Mouse (Mus musculus) midbrain, embryonic 11.5 days (tissue): ENCODE data around the gene Tmem206. TPM values are rescaled to one million over a fixed set of nuclear protein-coding genes. Genes with fewer than 3 reads are reported as not detected.

Experiments used
- ATAC-seq: fragments of 200-750 bp; cut with Nextera tagmentation; 2 replicates; pipeline ENCODE4 v1.8.0; 2017; ENCODE audit warnings: moderate TSS enrichment, moderate library complexity; ENCODE audit not compliant: low FRiP score
- DNase-seq: peaks from one replicate; pipeline ENCODE4 v3.0.0; 2015; ENCODE audit warnings: low spot score; ENCODE audit errors: missing footprints
- H3K27ac ChIP-seq: fragments of 300-500 bp; sonication (generic); 2 replicates; pipeline ENCODE4 v1.5.1; 2014; ENCODE audit warnings: low read depth, low read length
- H3K27me3 ChIP-seq: fragments of 300-500 bp; sonication (generic); 2 replicates; pipeline ENCODE4 v1.6.1; 2014; ENCODE audit warnings: mild to moderate bottlenecking, low read length, moderate library complexity, mixed read lengths; ENCODE audit not compliant: control insufficient read depth, insufficient read depth
- H3K36me3 ChIP-seq: fragments of 300-500 bp; sonication (generic); 2 replicates; pipeline ENCODE4 v1.6.1; 2014; ENCODE audit warnings: mild to moderate bottlenecking, low read length, moderate library complexity, mixed read lengths; ENCODE audit not compliant: control insufficient read depth, insufficient read depth
- H3K4me1 ChIP-seq: fragments of 300-500 bp; sonication (generic); 2 replicates; pipeline ENCODE4 v1.6.1; 2014; ENCODE audit warnings: low read length; ENCODE audit not compliant: control insufficient read depth, insufficient read depth
- H3K4me2 ChIP-seq: fragments of 300-500 bp; sonication (generic); 2 replicates; pipeline ENCODE4 v1.6.1; 2014; ENCODE audit warnings: mild to moderate bottlenecking, moderate library complexity
- H3K4me3 ChIP-seq: fragments of 300-500 bp; sonication (generic); 2 replicates; pipeline ENCODE4 v1.5.1; 2014; ENCODE audit warnings: low read depth, low read length
- H3K9ac ChIP-seq: fragments of 300-500 bp; sonication (generic); 2 replicates; pipeline ENCODE4 v1.6.1; 2014; ENCODE audit warnings: low read length
- H3K9me3 ChIP-seq: fragments of 300-500 bp; sonication (generic); 2 replicates; pipeline ENCODE4 v1.6.1; 2016; ENCODE audit warnings: low read length; ENCODE audit not compliant: control insufficient read depth
- WGBS: fragments of 180-500 bp; shearing (Covaris S2); extraction: QIAGEN DNeasy Blood & Tissue Kit; methylation state at CpG from one replicate; pipeline ENCODE4 v1.1.7; 2014; 5-methylcytosine and 5-hydroxymethylcytosine counted together
- polyA plus RNA-seq: library from polyadenylated mRNA; unstranded; fragments of >200 nt; fragmentation: Nextera tagmentation; extraction: Ambion mirVana; gene quantifications from 2 replicates; pipeline ENCODE4 v1.2.1, GENCODE M21; 2014

The Tmem206 gene
- polyA plus RNA-seq, 1 experiment from 2014 or later = 38.5 TPM

GRCm38 (mm10) chr1:191396446-191396845 is 70.7 kb downstream of the Tmem206 start:
- DNase-seq = no peak
- H3K9ac ChIP-seq = peak overlapping the region; percentile 70
- H3K27ac ChIP-seq = peak overlapping the region; percentile 14; the same call in 1 of the 2 replicates
- peak overlapping the region; percentile 71 for H3K4me2 ChIP-seq
- H3K4me3 ChIP-seq = peak overlapping the region; percentile 68
- no peaks in the 10 kb centered on the region for H3K9me3 ChIP-seq
- H3K27me3 ChIP-seq = no peaks in the 10 kb centered on the region
- 0% methylated on average over 41 of the region's 74 CpGs for WGBS
- peak; percentile 43 for ATAC-seq
- H3K4me1 ChIP-seq = peaks cover 6% of the 10 kb centered on the region; the same call in 1 of the 2 replicates
- H3K36me3 ChIP-seq = no peaks in the 10 kb centered on the region

GRCm38 (mm10) chr1:191396897-191397849 is 71.5 kb downstream of the Tmem206 start:
- Histone ChIP-seq H3K27ac (peak overlapping the region; percentile 84), H3K9ac (peak overlapping the region; percentile 70), H3K27me3 (no peaks in the 10 kb centered on the region), H3K4me2 (peak overlapping the region; percentile 71), H3K9me3 (no peaks in the 10 kb centered on the region), H3K4me3 (peak overlapping the region; percentile 68), H3K4me1 (peaks cover 6% of the 10 kb centered on the region; the same call in 1 of the 2 replicates), H3K36me3 (no peaks in the 10 kb centered on the region)
- ATAC-seq (peak; percentile 98), DNase-seq (peak; percentile 100)
- under 1% methylated on average over 73 of the region's 82 CpGs for whole genome bisulfite sequencing

Other genes with a start within 250 kb of the Tmem206 start
- 2.9 and 3.5 TPM in 2 replicates for gene Batf3, start 228.1 kb upstream of the Tmem206 start, polyA plus RNA-seq
- not detected in 2 replicates for gene Fam71a, start 161.1 kb upstream of the Tmem206 start, polyA plus RNA-seq
- 3.8 and 4.6 TPM in 2 replicates for gene Atf3, start 107.9 kb upstream of the Tmem206 start, polyA plus RNA-seq
- 70.5 and 77.9 TPM in 2 replicates for gene Nenf, start 7.7 kb upstream of the Tmem206 start, polyA plus RNA-seq
- gene Ppp2r5a, start 77.4 kb downstream of the Tmem206 start, polyA plus RNA-seq = 14.8 and 19.2 TPM in 2 replicates
- 67.9 and 71.5 TPM in 2 replicates for gene Dtl, start 249.6 kb downstream of the Tmem206 start, polyA plus RNA-seq
- 54.4 and 55.2 TPM in 2 replicates for gene Ints7, start 249.7 kb downstream of the Tmem206 start, polyA plus RNA-seq